Mouse (Mus musculus): ENCODE measurements around the gene Rab30. TPM values are rescaled to one million over a fixed set of nuclear protein-coding genes. Genes with fewer than 3 reads are reported as not detected.

Rab30 gene
- polyA plus RNA-seq, 1 experiment from 2014 or later = 4.0 TPM

- no peak for TF ChIP-seq EP300 (IDR thresholded peaks at IDR 0.05)
- TF ChIP-seq CTCF (IDR thresholded peaks at IDR 0.05) = no peak
- no peak overlapping the region for H3K9ac ChIP-seq (replicated peaks; ENCODE audit: low read depth)
- H3K27ac ChIP-seq (ENCODE audit: low read length) = no peak overlapping the region
- DNase-seq (ENCODE audit: low spot score) (no peak), ATAC-seq (no peak)
- 73% methylated on average over 10 of the region's 10 CpGs for WGBS
- no peaks in the 10 kb centered on the region for H3K9me3 ChIP-seq (ENCODE audit: low read length)
- H3K4me3 ChIP-seq (ENCODE audit: low read depth, low read length) = no peak overlapping the region
- H3K27me3 ChIP-seq (replicated peaks; ENCODE audit: insufficient read depth, low read length) = no peaks in the 10 kb centered on the region
- H3K4me1 ChIP-seq (ENCODE audit: insufficient read depth, low read depth, low read length) = no peaks in the 10 kb centered on the region
- H3K4me2 ChIP-seq (replicated peaks; ENCODE audit: low read depth, low read length) = no peak overlapping the region
- no peaks in the 10 kb centered on the region for H3K36me3 ChIP-seq (ENCODE audit: insufficient read depth, low read length)
Observed at GRCm38 (mm10) chr7:92799665-92800595, 58.5 kb downstream of the Rab30 start.

DNA sequence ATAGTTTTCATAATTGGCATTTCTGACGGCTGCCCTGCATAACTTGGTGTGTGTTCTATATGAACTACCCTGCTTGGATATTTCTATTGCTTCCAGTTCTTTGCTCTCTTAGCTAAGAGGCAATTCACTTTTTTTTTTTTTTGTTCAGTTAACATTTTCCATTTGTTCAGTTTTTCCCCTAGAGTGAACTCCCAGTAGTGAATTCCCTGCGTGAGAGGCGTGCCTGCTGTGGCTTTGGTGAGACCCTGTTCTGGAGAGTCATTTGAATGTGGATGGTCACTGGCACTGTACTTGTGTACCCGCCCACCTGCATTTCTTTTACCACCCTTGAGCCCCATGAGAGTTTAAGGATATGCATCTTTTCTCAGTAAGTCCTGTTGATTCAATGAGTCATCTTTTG, 60.8 kb downstream of the Rab30 start:
- Histone ChIP-seq H3K4me1 (ENCODE audit: insufficient read depth, low read depth, low read length) (no peaks in the 10 kb centered on the region), H3K27me3 (replicated peaks; ENCODE audit: insufficient read depth, low read length) (no peaks in the 10 kb centered on the region), H3K4me3 (ENCODE audit: low read depth, low read length) (no peak overlapping the region), H3K27ac (ENCODE audit: low read length) (no peak overlapping the region), H3K36me3 (ENCODE audit: insufficient read depth, low read length) (no peaks in the 10 kb centered on the region), H3K9ac (replicated peaks; ENCODE audit: low read depth) (no peak overlapping the region), H3K9me3 (ENCODE audit: low read length) (no peaks in the 10 kb centered on the region), H3K4me2 (replicated peaks; ENCODE audit: low read depth, low read length) (no peak overlapping the region)
- no peak for TF ChIP-seq CTCF (IDR thresholded peaks at IDR 0.05)
- no peak for TF ChIP-seq EP300 (IDR thresholded peaks at IDR 0.05)
- no peak for ATAC-seq
- no peak for DNase-seq (ENCODE audit: low spot score)
- WGBS = 76% methylated on average over 4 of the region's 4 CpGs

GRCm38 (mm10) chr7:92803191-92803590, 61.8 kb downstream of the Rab30 start:
- WGBS = 38% methylated on average over 1 of the region's 1 CpGs
- Histone ChIP-seq H3K9ac (replicated peaks; ENCODE audit: low read depth) (no peak overlapping the region), H3K36me3 (ENCODE audit: insufficient read depth, low read length) (no peaks in the 10 kb centered on the region), H3K4me3 (ENCODE audit: low read depth, low read length) (no peak overlapping the region), H3K27ac (ENCODE audit: low read length) (no peak overlapping the region), H3K9me3 (ENCODE audit: low read length) (no peaks in the 10 kb centered on the region), H3K4me2 (replicated peaks; ENCODE audit: low read depth, low read length) (no peak overlapping the region), H3K4me1 (ENCODE audit: insufficient read depth, low read depth, low read length) (no peaks in the 10 kb centered on the region), H3K27me3 (replicated peaks; ENCODE audit: insufficient read depth, low read length) (no peaks in the 10 kb centered on the region)
- no peak for ATAC-seq
- TF ChIP-seq EP300 (IDR thresholded peaks at IDR 0.05) (no peak), CTCF (IDR thresholded peaks at IDR 0.05) (no peak)
- no peak for DNase-seq (ENCODE audit: low spot score)

DNA sequence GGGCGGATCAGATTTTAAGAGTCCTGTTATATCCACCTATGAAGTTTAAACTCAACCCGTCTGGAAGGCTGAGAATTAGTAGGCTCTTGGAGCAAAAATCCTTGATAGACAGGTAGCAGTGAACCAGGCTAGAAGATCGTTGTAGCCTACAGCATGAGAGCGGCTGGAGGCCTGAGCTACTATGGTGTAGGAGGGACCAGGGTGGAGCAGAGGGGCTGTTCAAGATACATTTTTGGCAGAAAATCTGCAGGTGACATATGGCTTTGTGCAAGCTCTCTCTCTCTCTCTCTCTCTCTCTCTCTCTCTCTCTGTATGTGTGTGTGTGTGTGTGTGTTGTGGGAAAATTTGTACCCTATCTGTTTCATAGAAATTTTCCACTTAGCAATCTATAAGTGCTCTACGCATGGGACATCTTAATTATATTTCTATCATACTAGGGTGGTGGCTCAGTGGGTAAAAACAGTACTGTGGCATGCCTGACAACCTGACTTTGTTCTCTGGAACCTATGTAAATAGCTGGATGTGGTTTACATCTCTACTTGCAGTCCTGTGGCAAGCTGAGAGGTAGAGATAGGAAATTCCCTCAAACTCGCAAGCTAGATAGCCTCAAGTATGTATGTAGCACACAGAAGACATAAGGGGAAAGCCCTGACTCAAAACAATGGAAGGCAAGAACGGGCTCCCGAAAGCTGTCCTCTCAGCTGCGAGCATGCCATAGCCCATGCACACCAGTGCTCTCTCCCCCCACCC, 63.7 kb downstream of the Rab30 start:
- Histone ChIP-seq H3K27me3 (replicated peaks; ENCODE audit: insufficient read depth, low read length) (no peaks in the 10 kb centered on the region), H3K27ac (ENCODE audit: low read length) (no peak overlapping the region), H3K4me1 (ENCODE audit: insufficient read depth, low read depth, low read length) (no peaks in the 10 kb centered on the region), H3K36me3 (ENCODE audit: insufficient read depth, low read length) (no peaks in the 10 kb centered on the region), H3K4me2 (replicated peaks; ENCODE audit: low read depth, low read length) (no peak overlapping the region), H3K9me3 (ENCODE audit: low read length) (no peaks in the 10 kb centered on the region), H3K9ac (replicated peaks; ENCODE audit: low read depth) (no peak overlapping the region), H3K4me3 (ENCODE audit: low read depth, low read length) (no peak overlapping the region)
- WGBS = 82% methylated on average over 9 of the region's 9 CpGs
- no peak for TF ChIP-seq CTCF (IDR thresholded peaks at IDR 0.05)
- no peak for DNase-seq (ENCODE audit: low spot score)
- no peak for ATAC-seq

DNA sequence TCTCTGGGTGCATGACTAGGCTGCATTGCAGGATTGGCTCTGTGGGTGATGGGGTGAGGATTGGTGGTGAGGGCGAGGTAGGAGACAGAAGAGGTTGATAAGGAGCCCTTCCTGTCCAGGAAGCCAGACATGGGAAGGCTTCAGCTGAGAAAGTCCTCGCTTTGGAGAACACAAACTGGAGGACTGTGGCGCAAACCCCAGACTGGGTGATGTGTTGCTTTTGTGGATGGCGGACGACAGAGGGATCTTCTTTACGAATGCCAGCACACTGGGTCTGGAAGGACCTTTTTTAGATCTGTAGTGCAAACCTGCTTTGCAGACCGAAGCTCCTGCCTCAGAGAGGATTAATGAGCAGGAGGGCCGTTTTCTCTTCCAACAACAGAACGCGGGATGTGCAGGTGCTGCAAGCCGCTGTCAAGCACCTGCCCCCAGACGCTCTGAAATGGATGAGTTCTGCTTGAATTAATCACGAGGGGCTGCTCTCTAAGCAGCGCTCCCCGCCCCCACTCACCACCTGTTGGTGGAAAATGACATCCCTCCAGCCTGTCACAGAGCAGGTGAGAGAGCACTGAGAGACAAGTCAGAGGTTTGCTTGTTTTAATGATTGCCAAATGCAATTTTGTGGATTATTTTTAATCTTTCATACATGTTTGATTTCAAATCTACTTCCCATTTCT, 65.2 kb downstream of the Rab30 start:
- ATAC-seq = no peak
- no peaks in the 10 kb centered on the region for H3K4me1 ChIP-seq (ENCODE audit: insufficient read depth, low read depth, low read length)
- no peak overlapping the region for H3K4me3 ChIP-seq (ENCODE audit: low read depth, low read length)
- H3K4me2 ChIP-seq (replicated peaks; ENCODE audit: low read depth, low read length) = no peak overlapping the region
- 40% methylated on average over 15 of the region's 15 CpGs for WGBS
- TF ChIP-seq CTCF (IDR thresholded peaks at IDR 0.05) (no peak), EP300 (IDR thresholded peaks at IDR 0.05) (no peak)
- no peak overlapping the region for H3K27ac ChIP-seq (ENCODE audit: low read length)
- H3K9me3 ChIP-seq (ENCODE audit: low read length) = no peaks in the 10 kb centered on the region
- H3K9ac ChIP-seq (replicated peaks; ENCODE audit: low read depth) = no peak overlapping the region
- no peaks in the 10 kb centered on the region for H3K27me3 ChIP-seq (replicated peaks; ENCODE audit: insufficient read depth, low read length)
- DNase-seq (ENCODE audit: low spot score) = no peak
- H3K36me3 ChIP-seq (ENCODE audit: insufficient read depth, low read length) = no peaks in the 10 kb centered on the region

GRCm38 (mm10) chr7:92807482-92807881, 66.1 kb downstream of the Rab30 start:
- no peaks in the 10 kb centered on the region for H3K9me3 ChIP-seq (ENCODE audit: low read length)
- DNase-seq (ENCODE audit: low spot score) = no peak
- 80% methylated on average over 4 of the region's 4 CpGs for WGBS
- H3K9ac ChIP-seq (replicated peaks; ENCODE audit: low read depth) = no peak overlapping the region
- no peaks in the 10 kb centered on the region for H3K27me3 ChIP-seq (replicated peaks; ENCODE audit: insufficient read depth, low read length)
- TF ChIP-seq EP300 (IDR thresholded peaks at IDR 0.05) = no peak
- TF ChIP-seq CTCF (IDR thresholded peaks at IDR 0.05) = no peak
- no peaks in the 10 kb centered on the region for H3K4me1 ChIP-seq (ENCODE audit: insufficient read depth, low read depth, low read length)
- H3K4me3 ChIP-seq (ENCODE audit: low read depth, low read length) = no peak overlapping the region
- H3K4me2 ChIP-seq (replicated peaks; ENCODE audit: low read depth, low read length) = no peak overlapping the region
- no peaks in the 10 kb centered on the region for H3K36me3 ChIP-seq (ENCODE audit: insufficient read depth, low read length)
- no peak overlapping the region for H3K27ac ChIP-seq (ENCODE audit: low read length)
- no peak for ATAC-seq

Data from lung, postnatal 0 days (tissue).